Mouse (Mus musculus) neural tube, embryonic 10.5 days (tissue): ENCODE results near the gene Vmn1r165.
"Not testable (repeated sequence)": the region's sequence is repeated elsewhere in the genome, so short reads cannot be mapped to it uniquely, and the experiment has no call there.

Source experiments
- DNase-seq: peaks from one replicate; pipeline ENCODE4 v3.0.0-alpha.2; 2017; ENCODE audit warnings: low spot score; ENCODE audit errors: extremely low spot score

Gene Vmn1r165

GRCm38 (mm10) chr7:23217032-23217431 is at the start of gene Vmn1r165:
TSS of gene Vmn1r165 (plus strand) at chr7:23217332.
- not testable (repeated sequence) for DNase-seq

- not testable (repeated sequence) for DNase-seq
Measured at GRCm38 (mm10) chr7:23251582-23251981, 34.5 kb downstream of the Vmn1r165 start, which contains the start of gene Vmn1r166. TSS of gene Vmn1r166 (minus strand) at chr7:23251682.
